Mouse (Mus musculus) naive thymus-derived CD4-positive, alpha-beta T cell, adult 5 months (primary cell): ENCODE results near the gene Eml4. TPM values are rescaled to one million over a fixed set of nuclear protein-coding genes. Genes with fewer than 3 reads are reported as not detected.

Source experiments
- polyA plus RNA-seq: library from polyadenylated mRNA; unstranded; fragments of 100-300 nt; shearing (Covaris generic); gene quantifications from one replicate; pipeline ENCODE4 v1.2.1, GENCODE M21; 2017

Eml4 gene
- polyA plus RNA-seq: 59.1 TPM

DNA sequence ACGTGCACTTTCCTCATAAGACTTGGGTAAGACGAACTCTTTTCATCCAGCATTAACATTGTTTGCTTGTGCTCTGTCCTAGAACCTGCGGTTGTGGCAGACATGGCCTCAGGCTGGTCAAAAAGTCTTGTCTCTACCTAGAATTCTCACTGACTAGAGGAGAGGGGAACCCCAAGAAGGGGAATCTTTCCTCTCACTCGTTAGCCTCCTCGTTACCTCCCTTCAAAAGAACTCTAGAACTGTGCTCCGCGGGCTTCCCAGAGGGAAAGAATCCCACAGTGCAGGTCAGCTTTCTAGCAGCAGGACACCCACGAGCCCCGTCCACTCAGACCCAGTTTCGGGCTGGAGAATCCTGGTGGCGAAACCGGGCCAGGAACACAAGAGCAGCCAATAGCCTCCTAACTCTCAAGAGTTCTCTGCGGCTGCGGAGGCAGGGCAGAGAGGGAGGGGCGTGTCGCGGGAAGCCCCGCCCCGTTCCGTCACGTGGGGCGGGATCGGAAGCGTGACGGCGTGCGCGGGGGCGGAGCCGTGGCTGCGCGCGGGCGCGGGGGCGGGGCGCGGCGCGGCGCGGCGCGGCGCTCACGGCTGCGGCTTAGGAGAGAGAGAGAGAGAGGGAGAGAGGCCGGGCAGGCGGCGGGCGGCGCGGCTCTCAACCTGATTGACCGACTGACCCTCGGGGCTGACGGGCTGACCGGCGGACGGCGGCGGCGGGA lies at the start of gene Eml4:
TSS of gene Eml4 (plus strand) at position 553 of the 713 bp plus-strand sequence.

DNA sequence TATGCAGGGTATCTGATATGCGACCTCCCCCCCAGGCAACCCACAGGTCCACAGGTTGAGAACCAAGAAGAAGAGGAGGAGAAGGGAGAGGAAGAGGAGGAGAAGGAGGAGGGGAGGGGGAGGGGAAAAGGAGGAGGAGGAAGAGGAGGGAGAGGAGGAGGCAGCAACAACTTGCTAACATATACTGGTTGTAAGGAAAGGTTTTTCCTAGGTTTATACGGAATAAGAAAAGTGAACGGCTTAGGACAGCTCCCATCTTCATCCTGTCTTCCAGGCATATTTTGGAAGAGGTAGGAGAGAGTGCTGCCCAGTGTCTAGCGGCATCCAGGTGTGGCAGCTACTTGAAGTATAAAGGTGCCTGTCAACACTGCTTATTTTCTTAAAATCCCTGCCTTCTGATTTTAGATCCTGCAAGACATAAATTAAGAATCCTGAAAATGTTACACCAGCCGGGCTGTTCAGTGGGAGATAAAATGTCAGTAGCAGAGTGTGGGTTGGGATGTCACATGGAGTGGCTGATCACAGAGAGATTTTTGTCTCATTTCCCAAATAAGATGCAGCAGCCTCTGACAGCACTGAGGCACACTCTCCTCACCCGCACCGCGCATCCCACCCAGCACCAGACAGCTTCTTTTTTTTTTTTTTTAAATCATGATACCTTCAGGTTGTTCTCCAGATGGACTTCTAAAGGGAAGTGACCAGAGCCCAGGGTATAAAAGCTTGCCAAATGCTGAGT lies 166.7 kb downstream of the Eml4 start, which contains the start of gene Cox7a2l:
TSS of gene Cox7a2l (minus strand) at position 51 of the 736 bp plus-strand sequence.

Other genes starting within 250 kb of the Eml4 start
- gene Pkdcc, start 135.6 kb upstream of the Eml4 start, polyA plus RNA-seq: not detected
- 305 TPM for gene Cox7a2l, start 166.4 kb downstream of the Eml4 start, polyA plus RNA-seq